In the genomic region with DNA sequence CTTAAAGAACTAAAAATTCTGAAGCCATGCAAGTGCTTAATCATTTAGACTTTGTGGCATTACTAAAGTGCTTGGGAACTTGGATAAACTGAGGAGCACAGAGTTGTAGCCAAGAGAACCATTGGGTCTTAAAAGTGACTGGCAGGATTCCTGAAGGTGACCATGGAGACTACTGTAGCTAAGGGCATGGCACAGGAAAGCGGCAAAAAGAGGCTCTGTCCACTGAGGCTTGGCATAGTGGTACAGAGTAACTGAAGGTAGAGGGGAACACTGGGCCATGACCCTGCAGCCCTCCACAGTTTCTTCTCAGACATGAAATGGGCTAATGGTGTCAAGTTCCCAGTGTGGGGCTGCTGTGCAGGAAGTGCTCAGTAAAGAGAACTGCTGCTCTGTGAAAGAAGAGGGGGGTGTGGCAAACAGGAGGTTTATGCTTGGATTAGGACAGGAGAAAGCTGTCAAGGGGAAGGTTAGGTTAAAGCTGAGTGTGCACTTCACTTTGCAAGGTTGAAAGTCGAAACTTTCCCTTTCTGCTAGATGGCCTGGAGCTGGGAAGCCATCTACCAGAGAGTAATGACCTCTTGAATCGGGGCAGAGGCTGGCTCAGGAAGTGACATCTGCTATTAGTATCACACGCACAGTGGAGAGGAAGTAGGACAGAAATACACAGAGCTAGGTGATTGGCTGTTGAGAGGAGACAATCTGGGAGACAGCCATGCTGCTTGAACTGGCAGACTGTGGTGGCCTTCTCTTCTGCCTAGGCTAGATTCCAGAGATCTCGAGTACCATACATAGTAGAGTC, we compare ENCODE assay signal across 9 mouse cellular contexts. TPM values are rescaled to one million over a fixed set of nuclear protein-coding genes. Genes with fewer than 3 reads are reported as not detected.
DNase-seq lines count a peak whose midpoint lies in the region; ATAC-seq and TF ChIP-seq lines count a peak whose summit lies in the region.
"Had no signal": no experiment of that assay in that cellular context is flagged by ENCODE, and none has a peak within 500 bp of the region (broad histone marks: within the 10 kb centered on the region; RNA-seq: fewer than 3 reads in every experiment).

No protein-coding gene starts in this region.

- peaks cover 14% of the 10 kb centered on the region; the same call in 1 of the 2 replicates for H3K36me3 ChIP-seq in heart, embryonic 10.5 days
- no peaks in the 10 kb centered on the region for H3K36me3 ChIP-seq in heart, adult 2 months (ENCODE audit: control insufficient read depth, insufficient read depth, low read length)
- H3K36me3 ChIP-seq in liver, embryonic 16.5 days (ENCODE audit: control insufficient read depth, insufficient read depth) = peaks cover 5% of the 10 kb centered on the region; the same call in 1 of the 2 replicates

- H3K9ac ChIP-seq in heart, adult 2 months (ENCODE audit: low read depth, low read length) = no peak overlapping the region
- no peak overlapping the region for H3K9ac ChIP-seq in liver, embryonic 16.5 days (ENCODE audit: low read depth, low read length)
- H3K9ac ChIP-seq: hindbrain, embryonic 12.5 days had no signal

- H3K79me2 ChIP-seq in heart, adult 2 months (replicated peaks; ENCODE audit: control insufficient read depth, insufficient read depth, low read length) = peaks cover 9% of the 10 kb centered on the region

- no peak for TF ChIP-seq CTCF in heart, adult 2 months (IDR thresholded peaks at IDR 0.05)

- WGBS in heart, embryonic 10.5 days = 69% methylated on average over 5 of the region's 5 CpGs
- 40% methylated on average over 5 of the region's 5 CpGs for WGBS in heart, adult 2 months
- WGBS in liver, embryonic 16.5 days (ENCODE audit: insufficient replicate concordance) = 36% methylated on average over 5 of the region's 5 CpGs

- no peak overlapping the region for H3K4me3 ChIP-seq in heart, embryonic 10.5 days
- no peak overlapping the region for H3K4me3 ChIP-seq in heart, adult 2 months
- no peak overlapping the region for H3K4me3 ChIP-seq in liver, embryonic 16.5 days (ENCODE audit: low read depth, low read length)
- H3K4me3 ChIP-seq: hindbrain, embryonic 12.5 days had no signal

- ATAC-seq in liver, embryonic 16.5 days (ENCODE audit: low read depth) = 0 out of 2 replicates have a peak, but pooled peaks have one; percentile 27
- ATAC-seq in frontal cortex, adult (ENCODE audit: low TSS enrichment) = no peak

- H3K9me3 ChIP-seq in heart, embryonic 10.5 days = no peaks in the 10 kb centered on the region
- no peaks in the 10 kb centered on the region for H3K9me3 ChIP-seq in liver, embryonic 16.5 days (replicated peaks; ENCODE audit: control insufficient read depth, low read length)
- H3K9me3 ChIP-seq: hindbrain, embryonic 12.5 days had no signal

- intact Hi-C loops in heart, adult 2 months (cut with DNase I) = no loop called here

- no peak for DNase-seq in heart, embryonic 10.5 days (ENCODE audit: low spot score)
- DNase-seq in heart, adult 2 months = no peak
- DNase-seq in 416B (ENCODE audit: low read depth) = peak; percentile 82
- peak; percentile 12 for DNase-seq in embryo, embryonic 10.5 days (ENCODE audit: low spot score)
- no peak for DNase-seq in left cerebral cortex, adult 18-20 months (ENCODE audit: low spot score in 2 of 2)
- no peak for DNase-seq in layer of hippocampus, postnatal 36 days

- H3K4me2 ChIP-seq in liver, embryonic 16.5 days (ENCODE audit: low read depth, low read length) = no peak overlapping the region; the same call in 1 of the 2 replicates
- H3K4me2 ChIP-seq: hindbrain, embryonic 12.5 days had no signal

- peaks cover 20% of the 10 kb centered on the region for H3K4me1 ChIP-seq in heart, embryonic 10.5 days
- peaks cover 5% of the 10 kb centered on the region for H3K4me1 ChIP-seq in heart, adult 2 months (ENCODE audit: control insufficient read depth, insufficient read depth, low read length)
- H3K4me1 ChIP-seq in liver, embryonic 16.5 days (ENCODE audit: control insufficient read depth, low read depth, low read length) = peaks cover 12% of the 10 kb centered on the region

- no peak for TF ChIP-seq POLR2A in heart, adult 2 months (IDR thresholded peaks at IDR 0.05; ENCODE audit: insufficient read depth, low read depth, low read length)

- no peak for TF ChIP-seq EP300 in heart, adult 2 months (IDR thresholded peaks at IDR 0.05; ENCODE audit: insufficient read depth, low read depth, low read length)

- 0 out of 2 replicates have a peak overlapping the region, but pooled peaks have one; percentile 24 for H3K27ac ChIP-seq in heart, embryonic 10.5 days
- H3K27ac ChIP-seq in heart, adult 2 months = no peak overlapping the region
- no peak overlapping the region for H3K27ac ChIP-seq in liver, embryonic 16.5 days (ENCODE audit: low read length)
- H3K27ac ChIP-seq: hindbrain, embryonic 12.5 days had no signal

- no peaks in the 10 kb centered on the region for H3K27me3 ChIP-seq in heart, embryonic 10.5 days (ENCODE audit: insufficient read depth, poor library complexity, severe bottlenecking)
- H3K27me3 ChIP-seq in heart, adult 2 months (ENCODE audit: control insufficient read depth, insufficient read depth, low read length) = no peaks in the 10 kb centered on the region
- no peaks in the 10 kb centered on the region for H3K27me3 ChIP-seq in liver, embryonic 16.5 days (ENCODE audit: control insufficient read depth, insufficient read depth, low read depth, low read length)
- H3K27me3 ChIP-seq: hindbrain, embryonic 12.5 days had no signal

RNA-seq across cellular contexts. Expression of a gene that starts 38.1 kb away (rescaled TPM):
- polyA plus RNA-seq in heart, embryonic 10.5 days (2016; fragmentation: Nextera tagmentation; extraction: Ambion mirVana) = 15.4 and 21.6 TPM in 2 replicates
- 10 to 100 TPM; 28.6 to 30.9 TPM for total RNA-seq in heart, adult 2 months (2021)
- polyA plus RNA-seq in heart, adult 2 months (2012; rRNA removed) = 14.5 and 20.1 TPM in 2 replicates
- polyA plus RNA-seq in liver, embryonic 16.5 days (2015; fragmentation: Nextera tagmentation; extraction: Ambion mirVana) = 8.4 and 9.3 TPM in 2 replicates
- 10 to 100 TPM; 46.2 to 48.1 TPM for total RNA-seq in left cerebral cortex, adult 18-20 months (2021)
- total RNA-seq in layer of hippocampus, postnatal 36 days (2021) = 10 to 100 TPM; 42.2 to 45.1 TPM

Comparison
In these comparisons a context has a peak if more than half of its experiments do, and no peak if none do; other contexts are left out.
1. DNase-seq: peak in 416B (single experiment) and embryo, embryonic 10.5 days (single experiment); none in heart, embryonic 10.5 days (single experiment), heart, adult 2 months (0 of 2), left cerebral cortex, adult 18-20 months (0 of 2) and layer of hippocampus, postnatal 36 days (0 of 2).